Mouse (Mus musculus) intestine, embryonic 14.5 days (tissue): ENCODE measurements around the gene Ino80b. TPM values are rescaled to one million over a fixed set of nuclear protein-coding genes. Genes with fewer than 3 reads are reported as not detected.

ENCODE experiments used
- ATAC-seq: fragments of 200-750 bp; cut with Nextera tagmentation; replicated peaks from 2 replicates; pipeline ENCODE4 v1.8.0; 2017; ENCODE audit warnings: low read depth, moderate number of reproducible peaks, moderate TSS enrichment, moderate library complexity; ENCODE audit not compliant: low FRiP score, low TSS enrichment
- DNase-seq: peaks from one replicate; pipeline ENCODE4 v3.0.0-alpha.2; 2018; ENCODE audit warnings: low spot score
- H3K27ac ChIP-seq: fragments of 300-500 bp; sonication (generic); 2 replicates; pipeline ENCODE4 v1.5.1; 2014; ENCODE audit warnings: low read depth, mild to moderate bottlenecking, control low read depth
- H3K27me3 ChIP-seq: fragments of 300-500 bp; sonication (generic); replicated peaks from 2 replicates; pipeline ENCODE4 v1.6.1; 2014; ENCODE audit warnings: low read length, control low read depth; ENCODE audit not compliant: control insufficient read depth, insufficient read depth
- H3K36me3 ChIP-seq: fragments of 300-500 bp; sonication (generic); 2 replicates; pipeline ENCODE4 v1.6.1; 2014; ENCODE audit warnings: low read length, control low read depth; ENCODE audit not compliant: control insufficient read depth, insufficient read depth
- H3K4me1 ChIP-seq: fragments of 300-500 bp; sonication (generic); replicated peaks from 2 replicates; pipeline ENCODE4 v1.6.1; 2014; ENCODE audit warnings: low read length, control low read depth, mixed read lengths; ENCODE audit not compliant: control insufficient read depth, insufficient read depth
- H3K4me2 ChIP-seq: fragments of 300-500 bp; sonication (generic); 2 replicates; pipeline ENCODE4 v1.6.1; 2014; ENCODE audit warnings: low read length
- H3K4me3 ChIP-seq: fragments of 300-500 bp; sonication (generic); 2 replicates; pipeline ENCODE4 v1.5.1; 2014; ENCODE audit warnings: low read depth, low read length, control low read depth, mixed read lengths
- H3K9ac ChIP-seq: fragments of 300-500 bp; sonication (generic); 2 replicates; pipeline ENCODE4 v1.6.1; 2014; ENCODE audit warnings: mild to moderate bottlenecking, low read length
- H3K9me3 ChIP-seq: fragments of 300-500 bp; sonication (generic); 2 replicates; pipeline ENCODE4 v1.6.1; 2016; ENCODE audit warnings: low read length, control low read depth; ENCODE audit not compliant: control insufficient read depth
- WGBS: fragments of 180-500 bp; shearing (Covaris S2); extraction: QIAGEN DNeasy Blood & Tissue Kit; methylation state at CpG from one replicate; pipeline ENCODE4 v1.1.7; 2014; 5-methylcytosine and 5-hydroxymethylcytosine counted together
- microRNA counts: library from miRNA; unstranded; fragments of <30 nt; microRNA quantifications from one replicate; lab custom pipeline; 2016
- microRNA-seq: library from miRNA; unstranded; fragments of <30 nt; microRNA quantifications from one replicate; pipeline ENCODE4, GENCODE M21; 2016
- polyA plus RNA-seq: library from polyadenylated mRNA; unstranded; fragments of >200 nt; fragmentation: Nextera tagmentation; extraction: Ambion mirVana; gene quantifications from 2 replicates; pipeline ENCODE4 v1.2.1, GENCODE M21; 2014

Gene Ino80b
- polyA plus RNA-seq, 1 experiment from 2014 or later: 13.4 TPM

DNA sequence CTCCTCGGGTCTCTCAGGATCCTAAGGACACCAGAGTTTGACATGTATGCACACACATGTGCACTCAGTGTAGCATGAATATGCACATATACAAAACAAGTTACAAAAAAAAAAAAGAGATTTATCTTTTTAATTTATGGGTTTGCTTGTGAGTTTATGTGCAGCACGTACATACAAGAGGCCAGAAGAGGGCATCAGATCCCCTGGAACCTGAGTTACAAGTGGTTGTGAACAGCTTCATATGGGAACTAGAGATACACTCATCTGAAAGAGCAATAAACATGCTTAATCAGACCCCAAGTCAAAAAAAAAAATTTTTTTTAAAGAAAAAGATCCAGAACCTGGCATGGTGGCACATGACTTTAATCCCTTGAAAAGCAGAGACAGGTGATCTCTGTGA lies 50.3 kb downstream of the Ino80b start:
- ATAC-seq (no peak), DNase-seq (no peak)
- no peak overlapping the region for H3K4me2 ChIP-seq
- WGBS: 16% methylated on average over 2 of the region's 2 CpGs
- peaks cover 71% of the 10 kb centered on the region for H3K27me3 ChIP-seq
- no peak overlapping the region for H3K9ac ChIP-seq
- H3K36me3 ChIP-seq: peaks cover 2% of the 10 kb centered on the region; the same call in 1 of the 2 replicates
- H3K4me3 ChIP-seq: no peak overlapping the region
- H3K9me3 ChIP-seq: no peaks in the 10 kb centered on the region
- no peak overlapping the region for H3K27ac ChIP-seq
- peaks cover 12% of the 10 kb centered on the region for H3K4me1 ChIP-seq

MicroRNAs encoded within 50 kb of the gene (microRNA counts, 519-probe panel; counts per million panel counts)
- microRNA mmu-miR-3470a+mmu-miR-3470b (lab: Ali Mortazavi, UCI): not detected

Small RNA genes within 50 kb of the gene (microRNA-seq; reads per million reads assigned to microRNA genes)
- gene Mir3470a: not detected

Other genes with a start within 250 kb of the Ino80b start
- gene Sema4f, start 185.7 kb downstream of the Ino80b start, polyA plus RNA-seq: 1.5 and 1.6 TPM in 2 replicates
- gene M1ap, start 178.5 kb downstream of the Ino80b start, polyA plus RNA-seq: 0.17 and 0.47 TPM in 2 replicates
- gene Dok1, start 92.0 kb downstream of the Ino80b start, polyA plus RNA-seq: 7.6 and 9.1 TPM in 2 replicates
- gene Loxl3, start 91.3 kb downstream of the Ino80b start, polyA plus RNA-seq: 13.6 and 14.4 TPM in 2 replicates
- 158 and 167 TPM in 2 replicates for gene Aup1, start 70.9 kb downstream of the Ino80b start, polyA plus RNA-seq
- gene Htra2, start 70.2 kb downstream of the Ino80b start, polyA plus RNA-seq: 42.6 and 45.9 TPM in 2 replicates
- 7.7 and 8.2 TPM in 2 replicates for gene Dqx1, start 67.6 kb downstream of the Ino80b start, polyA plus RNA-seq
- gene Tlx2, start 55.1 kb downstream of the Ino80b start, polyA plus RNA-seq: 36.4 and 43.1 TPM in 2 replicates
- 45.5 and 46.9 TPM in 2 replicates for gene Pcgf1, start 47.6 kb downstream of the Ino80b start, polyA plus RNA-seq
- gene Lbx2, start 39.1 kb downstream of the Ino80b start, polyA plus RNA-seq: 1.1 and 1.4 TPM in 2 replicates
- gene Ccdc142, start 23.8 kb downstream of the Ino80b start, polyA plus RNA-seq: 2.0 and 2.9 TPM in 2 replicates
- gene Gm42688, start 23.8 kb downstream of the Ino80b start, polyA plus RNA-seq: 2.1 and 2.6 TPM in 2 replicates
- gene Mrpl53, start 16.4 kb downstream of the Ino80b start, polyA plus RNA-seq: 132 and 136 TPM in 2 replicates
- gene Mogs, start 9.9 kb downstream of the Ino80b start, polyA plus RNA-seq: 39.7 and 60.0 TPM in 2 replicates
- gene Wbp1, start 3.9 kb downstream of the Ino80b start, polyA plus RNA-seq: 83.8 and 91.2 TPM in 2 replicates
- 16.9 and 17.6 TPM in 2 replicates for gene Rtkn, start 10.0 kb upstream of the Ino80b start, polyA plus RNA-seq
- 4.3 and 6.4 TPM in 2 replicates for gene Wdr54, start 31.0 kb upstream of the Ino80b start, polyA plus RNA-seq
- gene 1700003E16Rik, start 31.0 kb upstream of the Ino80b start, polyA plus RNA-seq: 0.47 and 0.83 TPM in 2 replicates
- gene Dctn1, start 40.5 kb upstream of the Ino80b start, polyA plus RNA-seq: 75.3 and 76.0 TPM in 2 replicates
- 0.17 and 0.46 TPM in 2 replicates for gene Slc4a5, start 94.4 kb upstream of the Ino80b start, polyA plus RNA-seq
- gene Mthfd2, start 200.5 kb upstream of the Ino80b start, polyA plus RNA-seq: 36.0 and 37.4 TPM in 2 replicates
- gene Mob1a, start 200.6 kb upstream of the Ino80b start, polyA plus RNA-seq: 74.8 and 76.4 TPM in 2 replicates
- gene Bola3, start 223.7 kb upstream of the Ino80b start, polyA plus RNA-seq: 144 and 155 TPM in 2 replicates